Mouse (Mus musculus) erythroid progenitor cell, adult 5-6 weeks (primary cell): ENCODE data around the gene Pcsk6. TPM values are rescaled to one million over a fixed set of nuclear protein-coding genes. Genes with fewer than 3 reads are reported as not detected.

Experiments
- ATAC-seq: replicated peaks from 2 replicates; pipeline ENCODE4 v1.8.0; 2016; ENCODE audit warnings: moderate number of reproducible peaks, mild to moderate bottlenecking, moderate TSS enrichment, inconsistent platforms; ENCODE audit not compliant: poor library complexity, low FRiP score, severe bottlenecking
- total RNA-seq, 2 experiments: library from RNA; stranded (forward) in 1 of 2; stranded (reverse) in 1 of 2; fragments of 150-400 nt in 1 of 2; fragments of 186-747, 209-891 nt in 1 of 2; gene quantifications; 2 replicates each; pipeline versions ENCODE4 v1.2.3 to v1.2.4; 2015 to 2017; ENCODE audit warnings: low replicate concordance in 2 of 2

Gene Pcsk6
- total RNA-seq, 2 experiments from 2014 or later, result not detected

- no peak for ATAC-seq
Observed at GRCm38 (mm10) chr7:66087652-66088051, 226.1 kb downstream of the Pcsk6 start.

DNA sequence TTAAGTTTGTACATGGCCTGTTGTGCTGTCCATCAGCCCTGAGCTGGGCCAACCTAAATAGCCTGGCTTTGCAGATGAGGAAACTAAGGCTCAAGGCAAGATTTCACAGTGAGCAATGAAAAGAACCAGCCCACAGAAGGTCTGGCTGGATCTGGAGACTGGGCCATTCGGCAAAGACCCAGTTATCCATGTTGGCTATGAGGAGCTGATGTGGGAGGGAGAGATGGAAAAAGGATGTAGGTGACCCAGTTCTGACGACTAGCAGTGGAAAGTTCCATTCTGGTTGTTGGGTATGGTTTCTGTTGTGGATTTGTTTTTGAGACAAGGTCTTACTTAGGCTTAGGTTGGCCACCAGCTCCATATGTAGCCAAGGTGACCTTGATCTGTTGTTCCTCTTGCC, 226.5 kb downstream of the Pcsk6 start:
- no peak for ATAC-seq

DNA sequence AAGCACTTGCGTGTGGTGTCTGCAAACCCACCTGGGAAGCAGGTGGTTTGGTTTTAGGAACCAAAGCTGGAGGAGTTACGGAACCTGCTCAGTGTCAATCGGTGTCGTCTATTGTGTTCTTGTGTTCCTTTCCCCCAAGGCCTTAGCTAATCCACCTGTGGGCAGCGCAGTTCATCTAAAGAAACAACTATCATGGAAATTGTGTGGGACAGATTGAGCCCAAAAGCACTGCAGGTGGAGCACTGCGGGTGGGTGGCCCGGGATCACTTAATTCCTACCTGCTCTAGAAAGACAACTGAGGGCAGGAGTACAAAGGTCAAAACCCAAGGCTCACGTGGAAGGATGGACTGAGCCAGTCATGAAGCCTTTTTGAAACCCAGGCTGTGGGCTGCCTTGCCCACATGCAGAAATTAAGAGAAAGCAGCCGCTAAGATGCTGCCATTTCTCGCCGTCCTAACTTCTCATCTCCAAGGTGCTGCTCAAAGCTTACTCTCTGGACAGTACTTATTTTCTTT, 229.2 kb downstream of the Pcsk6 start:
- ATAC-seq, result no peak

GRCm38 (mm10) chr7:66091553-66091952, 230.0 kb downstream of the Pcsk6 start:
- ATAC-seq, result no peak

DNA sequence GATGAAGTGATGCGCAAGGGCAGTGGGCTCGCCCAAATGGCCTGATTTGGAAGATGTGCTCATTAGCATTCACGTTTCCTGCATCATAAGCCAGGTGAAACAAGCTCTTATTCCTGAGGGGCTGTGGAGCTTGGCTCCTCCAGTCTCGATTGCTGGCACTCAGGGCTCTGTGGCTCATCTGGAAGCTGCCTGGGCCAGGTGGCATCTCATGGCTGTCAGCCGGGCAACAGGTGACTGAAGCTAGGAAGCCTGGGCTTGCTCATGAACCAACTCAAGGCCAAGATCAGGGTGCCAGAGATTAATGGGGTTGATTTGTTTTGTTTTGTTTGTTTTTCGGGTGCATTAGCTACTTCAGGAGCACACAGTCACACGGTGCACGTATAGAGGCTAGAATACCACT, 231.1 kb downstream of the Pcsk6 start:
- no peak for ATAC-seq

GRCm38 (mm10) chr7:66094141-66094540, 232.6 kb downstream of the Pcsk6 start:
- ATAC-seq, result no peak

DNA sequence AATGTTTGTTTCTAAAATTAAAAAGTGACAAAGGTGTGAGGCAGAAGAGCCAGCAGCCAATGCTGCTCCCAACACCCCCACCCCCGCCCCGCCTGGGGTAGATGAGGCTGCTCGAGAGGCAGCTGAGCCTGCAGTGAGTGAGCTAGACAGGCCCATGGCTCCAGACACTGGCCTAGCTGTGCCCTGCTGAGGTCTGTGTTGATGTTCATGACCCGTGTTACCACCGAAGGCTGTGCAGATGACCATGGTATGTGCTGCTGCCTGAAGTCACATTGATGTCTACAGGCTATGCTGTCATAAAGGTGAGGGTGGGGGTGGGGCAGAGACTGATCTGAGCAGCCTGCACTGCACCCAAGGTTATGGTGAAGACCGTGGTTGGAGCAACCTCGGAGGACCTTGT, 237.3 kb downstream of the Pcsk6 start:
- ATAC-seq, result no peak

Other genes starting within 250 kb of the Pcsk6 start
- gene Tarsl2, start 216.8 kb upstream of the Pcsk6 start, total RNA-seq (2015; ENCODE audit: low replicate concordance), result 21.4 and 27.8 TPM in 2 replicates
- gene Tarsl2, start 216.8 kb upstream of the Pcsk6 start, total RNA-seq (2017; ENCODE audit: low replicate concordance), result 51.6 and 56.6 TPM in 2 replicates
- 9.2 and 10.8 TPM in 2 replicates for gene Tm2d3, start 170.6 kb upstream of the Pcsk6 start, total RNA-seq (2015; ENCODE audit: low replicate concordance)
- gene Tm2d3, start 170.6 kb upstream of the Pcsk6 start, total RNA-seq (2017; ENCODE audit: low replicate concordance), result 10.3 and 17.1 TPM in 2 replicates
- not detected in 2 replicates for gene Gm45213, start 181.9 kb downstream of the Pcsk6 start, total RNA-seq (2015; ENCODE audit: low replicate concordance)
- not detected in 2 replicates for gene Gm45213, start 181.9 kb downstream of the Pcsk6 start, total RNA-seq (2017; ENCODE audit: low replicate concordance)
- gene Snrpa1, start 197.3 kb downstream of the Pcsk6 start, total RNA-seq (2015; ENCODE audit: low replicate concordance), result 21.3 and 45.3 TPM in 2 replicates
- gene Snrpa1, start 197.3 kb downstream of the Pcsk6 start, total RNA-seq (2017; ENCODE audit: low replicate concordance), result 16.9 and 45.1 TPM in 2 replicates
- 22.6 and 27.0 TPM in 2 replicates for gene Selenos, start 217.9 kb downstream of the Pcsk6 start, total RNA-seq (2015; ENCODE audit: low replicate concordance)
- 17.5 and 18.9 TPM in 2 replicates for gene Selenos, start 217.9 kb downstream of the Pcsk6 start, total RNA-seq (2017; ENCODE audit: low replicate concordance)
- 7.6 and 10.1 TPM in 2 replicates for gene Chsy1, start 247.8 kb downstream of the Pcsk6 start, total RNA-seq (2015; ENCODE audit: low replicate concordance)
- 9.9 and 15.3 TPM in 2 replicates for gene Chsy1, start 247.8 kb downstream of the Pcsk6 start, total RNA-seq (2017; ENCODE audit: low replicate concordance)